ENCODE assay signal across 7 mouse cellular contexts in the genomic region with DNA sequence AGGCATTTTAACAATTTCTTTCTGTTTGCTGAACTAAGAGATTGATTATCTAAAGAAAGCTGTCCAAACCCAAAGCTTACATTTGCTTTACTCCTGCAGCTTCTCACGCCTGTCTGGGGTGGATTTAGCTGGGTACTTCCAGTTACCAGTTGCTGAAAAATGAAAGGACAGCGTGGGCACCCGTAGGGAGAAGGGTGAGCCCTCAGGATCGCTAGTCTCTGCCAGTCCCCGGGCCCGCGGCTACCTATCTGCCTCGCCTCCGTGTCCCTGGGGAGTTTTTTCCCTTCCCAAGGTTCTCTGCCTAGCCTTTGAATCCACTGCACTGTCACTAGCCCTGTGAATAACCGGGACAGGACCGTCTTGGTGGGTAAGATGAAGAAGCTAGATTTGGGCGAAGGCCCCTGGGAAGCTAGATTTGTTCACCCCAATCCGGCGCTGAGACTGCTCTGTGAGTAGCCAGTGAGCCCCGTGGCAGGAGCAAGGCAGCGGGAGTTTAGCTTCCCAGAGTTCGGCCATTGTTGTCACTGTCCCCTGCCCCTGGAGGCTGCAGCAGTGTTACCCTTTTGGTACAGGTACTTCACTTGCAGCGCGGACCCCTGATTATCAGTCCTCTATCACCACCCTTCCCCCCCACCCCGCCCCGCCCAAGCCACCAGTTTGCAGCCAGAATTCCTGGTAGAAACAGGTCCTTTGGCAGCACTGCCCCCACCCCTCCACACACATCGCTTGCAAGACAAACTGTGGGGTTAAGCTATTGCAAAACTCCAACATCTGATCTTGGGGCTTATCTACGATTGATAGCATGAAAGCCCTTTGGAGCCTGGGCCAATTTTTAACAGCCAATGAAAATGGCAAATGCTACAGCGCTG. TPM values are rescaled to one million over a fixed set of nuclear protein-coding genes. Genes with fewer than 3 reads are reported as not detected.
DNase-seq lines count a peak whose midpoint lies in the region; ATAC-seq and TF ChIP-seq lines count a peak whose summit lies in the region.

No protein-coding gene starts in this region.

- no peaks in the 10 kb centered on the region for H3K36me3 ChIP-seq in forebrain, embryonic 12.5 days (replicated peaks)
- no peaks in the 10 kb centered on the region for H3K36me3 ChIP-seq in intestine, embryonic 16.5 days (ENCODE audit: control insufficient read depth, insufficient read depth, low read length)
- H3K36me3 ChIP-seq in liver, adult 2 months (ENCODE audit: control insufficient read depth, insufficient read depth, low read length) = no peaks in the 10 kb centered on the region
- no peaks in the 10 kb centered on the region for H3K36me3 ChIP-seq in myocyte (ENCODE audit: control insufficient read depth, insufficient read depth)

- ATAC-seq in forebrain, embryonic 12.5 days (ENCODE audit: low FRiP score) = no peak
- peak; percentile 82 for ATAC-seq in intestine, embryonic 16.5 days

- H3K27me3 ChIP-seq in forebrain, embryonic 12.5 days = no peaks in the 10 kb centered on the region
- no peaks in the 10 kb centered on the region for H3K27me3 ChIP-seq in intestine, embryonic 16.5 days (replicated peaks; ENCODE audit: control insufficient read depth, insufficient read depth, low read length)
- H3K27me3 ChIP-seq in liver, adult 2 months (ENCODE audit: control insufficient read depth, insufficient read depth, low read length) = no peaks in the 10 kb centered on the region
- H3K27me3 ChIP-seq in myocyte (ENCODE audit: control insufficient read depth, insufficient read depth, insufficient read length) = no peaks in the 10 kb centered on the region

- peaks cover 4% of the 10 kb centered on the region; the same call in 1 of the 2 replicates for H3K4me1 ChIP-seq in forebrain, embryonic 12.5 days
- no peaks in the 10 kb centered on the region for H3K4me1 ChIP-seq in intestine, embryonic 16.5 days (ENCODE audit: control insufficient read depth, insufficient read depth, low read length)
- no peaks in the 10 kb centered on the region; the same call in 1 of the 2 replicates for H3K4me1 ChIP-seq in liver, adult 2 months (ENCODE audit: control insufficient read depth, insufficient read depth, low read length)

- H3K4me3 ChIP-seq in forebrain, embryonic 12.5 days (replicated peaks) = peak overlapping the region; percentile 33
- peak overlapping the region; percentile 40 for H3K4me3 ChIP-seq in intestine, embryonic 16.5 days (ENCODE audit: low read length)
- peak overlapping the region; percentile 62 for H3K4me3 ChIP-seq in liver, adult 2 months (ENCODE audit: insufficient read depth, low read depth, low read length)
- no peak overlapping the region for H3K4me3 ChIP-seq in myocyte

- H3K79me2 ChIP-seq in liver, adult 2 months (ENCODE audit: control insufficient read depth, insufficient read depth, low read length) = no peaks in the 10 kb centered on the region
- H3K79me2 ChIP-seq in myocyte (ENCODE audit: control insufficient read depth, insufficient read depth) = no peaks in the 10 kb centered on the region

- peak overlapping the region; percentile 53 for H3K4me2 ChIP-seq in forebrain, embryonic 12.5 days
- H3K4me2 ChIP-seq in intestine, embryonic 16.5 days (ENCODE audit: low read depth, low read length) = peak overlapping the region; percentile 54
- H3K4me2 ChIP-seq in myocyte (ENCODE audit: low read depth) = peak overlapping the region; percentile 60

- no peak overlapping the region for H3K27ac ChIP-seq in forebrain, embryonic 12.5 days
- H3K27ac ChIP-seq in intestine, embryonic 16.5 days (ENCODE audit: low read length) = peak overlapping the region; percentile 74
- peak overlapping the region; percentile 87 for H3K27ac ChIP-seq in liver, adult 2 months (replicated peaks; ENCODE audit: insufficient read depth, low read depth, low read length)

- no peak for TF ChIP-seq POLR2A in liver, adult 2 months (IDR thresholded peaks at IDR 0.05; ENCODE audit: extremely low read depth, insufficient read depth, low read length)
- no peak for TF ChIP-seq POLR2A in myocyte (IDR thresholded peaks at IDR 0.05; ENCODE audit: insufficient read length, low read depth)

- DNase-seq in adipocyte (ENCODE audit: low spot score) = peak; percentile 8
- peak; percentile 13 for DNase-seq in brain, adult 2 months (ENCODE audit: low read depth, low spot score)
- peak; percentile 96 for DNase-seq in liver, adult 2 months (ENCODE audit: extremely low read depth, low read depth, low spot score)
- DNase-seq in T-cell, adult 2 months (ENCODE audit: low spot score) = no peak

- peak overlapping the region; percentile 47 for H3K9ac ChIP-seq in forebrain, embryonic 12.5 days
- peak overlapping the region; percentile 56 for H3K9ac ChIP-seq in intestine, embryonic 16.5 days (ENCODE audit: low read depth, low read length)
- H3K9ac ChIP-seq in liver, adult 2 months (ENCODE audit: low read depth, low read length) = peak overlapping the region; percentile 68

- 21% methylated on average over 23 of the region's 24 CpGs for WGBS in forebrain, embryonic 12.5 days
- WGBS in intestine, embryonic 16.5 days = 20% methylated on average over 24 of the region's 24 CpGs
- WGBS in liver, adult 2 months = 6% methylated on average over 22 of the region's 24 CpGs

- TF ChIP-seq CTCF in liver, adult 2 months (IDR thresholded peaks at IDR 0.05; ENCODE audit: low read depth, low read length) = no peak

- H3K9me3 ChIP-seq in forebrain, embryonic 12.5 days = no peaks in the 10 kb centered on the region
- no peaks in the 10 kb centered on the region for H3K9me3 ChIP-seq in intestine, embryonic 16.5 days (ENCODE audit: control insufficient read depth, low read length)

- no peak overlapping the region for H3ac ChIP-seq in myocyte (ENCODE audit: control insufficient read depth, insufficient read length)

TF ChIP-seq in myocyte, 11 proteins besides CTCF, POLR2A, EP300 and RAD21:
- TF ChIP-seq CEBPB (IDR thresholded peaks at IDR 0.05; ENCODE audit: insufficient read depth, poor library complexity, severe bottlenecking) (no peak), SRF (IDR thresholded peaks at IDR 0.05; ENCODE audit: control insufficient read depth, insufficient read length, low read depth) (no peak), REST (IDR thresholded peaks at IDR 0.05; ENCODE audit: insufficient read depth, insufficient read length) (no peak), TCF12 (IDR thresholded peaks at IDR 0.05; ENCODE audit: insufficient read depth, poor library complexity, severe bottlenecking) (no peak), MAX (IDR thresholded peaks at IDR 0.05; ENCODE audit: low read depth) (no peak), MYOD1 (IDR thresholded peaks at IDR 0.05; ENCODE audit: control insufficient read depth in 1 of 3, insufficient read length in 2 of 3, low read depth in 2 of 3) (no peak), TCF3 (IDR thresholded peaks at IDR 0.05; ENCODE audit: insufficient read length, low read depth) (no peak), E2F4 (IDR thresholded peaks at IDR 0.05; ENCODE audit: insufficient read depth) (no peak), MYOG (IDR thresholded peaks at IDR 0.05; ENCODE audit: control insufficient read depth in 1 of 3, insufficient read depth in 1 of 3, insufficient read length in 2 of 3, low read depth in 2 of 3) (no peak), USF1 (IDR thresholded peaks at IDR 0.05; ENCODE audit: low read depth) (no peak)

RNA-seq across cellular contexts. Expression of a gene that starts 1.3 kb away (rescaled TPM):
- polyA plus RNA-seq in forebrain, embryonic 12.5 days (2016; fragmentation: Nextera tagmentation; extraction: Ambion mirVana) = 0.19 and 0.53 TPM in 2 replicates
- 72.5 and 77.2 TPM in 2 replicates for polyA plus RNA-seq in intestine, embryonic 16.5 days (2015; fragmentation: Nextera tagmentation; extraction: Ambion mirVana)
- 1,444 and 2,426 TPM in 2 replicates for total RNA-seq in liver, adult 2 months (2014; rRNA removed)
- polyA plus RNA-seq in liver, adult 2 months (2012; rRNA removed) = 291 and 400 TPM in 2 replicates
- polyA plus RNA-seq in myocyte (2012; fragmentation: generic; extraction: Trizol) = not detected

Comparison
In these comparisons a context has a peak if more than half of its experiments do, and no peak if none do; other contexts are left out.
1. RNA of a gene that starts 1.3 kb away (polyA plus RNA-seq): 291 to 400 TPM in liver, adult 2 months and 72.5 to 77.2 TPM in intestine, embryonic 16.5 days; 0.19 to 0.53 TPM in forebrain, embryonic 12.5 days and not detected in myocyte (single experiment); every median in the first group is over 10 times any median in the second.
2. Peak in every context shown above with its lines, with median percentiles within 50 percentile points of each other: H3K4me2 ChIP-seq and H3K9ac ChIP-seq.